Mouse (Mus musculus) forebrain, embryonic 11.5 days (tissue): ENCODE data around the gene Mrps35. TPM values are rescaled to one million over a fixed set of nuclear protein-coding genes. Genes with fewer than 3 reads are reported as not detected.
A peak's percentile ranks its signal among the peaks of the same experiment; 100 is the strongest.

Source experiments
- ATAC-seq: fragments of 200-750 bp; cut with Nextera tagmentation; replicated peaks from 2 replicates; pipeline ENCODE4 v1.8.0; 2017; ENCODE audit warnings: moderate TSS enrichment; ENCODE audit not compliant: low FRiP score
- DNase-seq: peaks from one replicate; pipeline ENCODE4 v3.0.0-alpha.2; 2017; ENCODE audit warnings: low spot score
- H3K27ac ChIP-seq: fragments of 300-500 bp; sonication (generic); 2 replicates; pipeline ENCODE4 v1.5.1; 2014; ENCODE audit warnings: low read depth, low read length
- H3K27me3 ChIP-seq: fragments of 300-500 bp; sonication (generic); 2 replicates; pipeline ENCODE4 v1.6.1; 2014; ENCODE audit warnings: mild to moderate bottlenecking, low read length, mixed read lengths; ENCODE audit not compliant: control insufficient read depth, insufficient read depth
- H3K36me3 ChIP-seq: fragments of 300-500 bp; sonication (generic); 2 replicates; pipeline ENCODE4 v1.6.1; 2014; ENCODE audit warnings: mild to moderate bottlenecking, low read length, moderate library complexity, mixed read lengths; ENCODE audit not compliant: control insufficient read depth, insufficient read depth
- H3K4me1 ChIP-seq: fragments of 300-500 bp; sonication (generic); replicated peaks from 2 replicates; pipeline ENCODE4 v1.6.1; 2014; ENCODE audit warnings: low read length, mixed read lengths; ENCODE audit not compliant: control insufficient read depth, insufficient read depth
- H3K4me2 ChIP-seq: fragments of 300-500 bp; sonication (generic); 2 replicates; pipeline ENCODE4 v1.6.1; 2014; ENCODE audit warnings: low read depth, mild to moderate bottlenecking, low read length, moderate library complexity, mixed read lengths; ENCODE audit not compliant: severe bottlenecking
- H3K4me3 ChIP-seq: fragments of 300-500 bp; sonication (generic); 2 replicates; pipeline ENCODE4 v1.5.1; 2014; ENCODE audit warnings: low read depth, low read length
- H3K9ac ChIP-seq: fragments of 300-500 bp; sonication (generic); 2 replicates; pipeline ENCODE4 v1.6.1; 2014; ENCODE audit warnings: low read length
- H3K9me3 ChIP-seq: fragments of 300-500 bp; sonication (generic); 2 replicates; pipeline ENCODE4 v1.6.1; 2016; ENCODE audit warnings: low read length, mixed read lengths; ENCODE audit not compliant: control insufficient read depth
- WGBS: fragments of 180-500 bp; shearing (Covaris S2); extraction: QIAGEN DNeasy Blood & Tissue Kit; methylation state at CpG from one replicate; pipeline ENCODE4 v1.1.7; 2014; 5-methylcytosine and 5-hydroxymethylcytosine counted together
- polyA plus RNA-seq: library from polyadenylated mRNA; unstranded; fragments of >200 nt; fragmentation: Nextera tagmentation; extraction: Ambion mirVana; gene quantifications from 2 replicates; pipeline ENCODE4 v1.2.1, GENCODE M21; 2014

Gene Mrps35
- polyA plus RNA-seq: 104 and 108 TPM in 2 replicates

DNA sequence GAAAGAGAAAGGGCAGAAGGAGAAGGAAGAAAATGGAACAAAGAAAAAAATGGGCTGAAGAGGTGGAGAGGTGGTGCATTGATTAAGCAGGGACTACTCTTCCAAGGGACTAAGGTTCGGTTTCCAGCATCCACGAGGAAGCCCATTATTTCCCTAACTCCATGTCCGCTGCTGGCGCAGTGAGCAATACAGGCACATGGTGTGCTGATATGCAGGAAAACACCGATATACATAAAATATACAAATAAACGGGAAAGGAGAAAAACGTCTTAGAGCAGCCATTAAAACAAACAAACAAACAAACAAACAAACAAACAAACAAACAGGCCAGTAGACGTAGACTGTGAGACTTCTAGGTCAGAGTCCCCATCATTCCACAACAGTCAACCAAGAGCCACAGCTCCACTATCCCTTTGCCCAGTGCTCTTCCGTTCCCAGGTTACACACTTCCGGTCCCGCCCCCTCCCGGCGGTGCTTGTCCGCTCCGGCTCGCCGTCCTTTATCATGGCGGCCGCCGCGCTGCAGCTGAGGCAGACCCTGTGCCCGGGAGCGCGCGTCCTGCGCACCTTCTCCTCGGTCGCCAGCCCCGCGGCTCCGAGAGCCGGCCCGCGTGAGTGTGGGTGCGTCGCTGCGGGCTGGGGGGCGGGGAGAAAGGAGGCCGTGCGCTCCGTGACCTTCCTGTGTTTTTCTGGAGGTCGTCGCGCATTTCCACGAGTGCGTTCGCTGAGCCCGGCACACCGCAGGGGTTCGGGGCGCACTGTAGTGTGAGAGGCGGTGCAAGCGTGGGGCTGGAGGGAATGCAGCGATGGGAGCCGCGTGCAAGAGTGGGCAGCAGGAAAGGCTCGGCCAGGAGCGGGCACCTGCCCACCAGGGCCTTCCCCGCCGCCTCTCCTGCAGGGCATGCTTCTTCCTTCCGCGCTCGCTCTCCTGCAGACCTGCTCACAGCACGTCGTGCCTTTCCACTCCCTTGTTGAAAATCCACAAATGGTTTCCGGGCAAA lies at the start of gene Mrps35:
Gene Mrps35 (plus strand): TSS at position 474 of the 1,000 bp plus-strand sequence.
- peak within 1 kb of the TSS; percentile 97 for H3K9ac ChIP-seq
- ATAC-seq: peak; percentile 99
- H3K4me2 ChIP-seq: peak within 1 kb of the TSS; percentile 77
- 0 out of 2 replicates have a peak, but pooled peaks cover 3% of the 10 kb centered on the region for H3K4me1 ChIP-seq
- no peaks in the 10 kb centered on the region; the same call in 1 of the 2 replicates for H3K36me3 ChIP-seq
- no peaks in the 10 kb centered on the region for H3K27me3 ChIP-seq
- H3K4me3 ChIP-seq: peak within 1 kb of the TSS; percentile 89
- DNase-seq: peak; percentile 95
- 5% methylated on average over 59 of the region's 66 CpGs for WGBS
- H3K9me3 ChIP-seq: no peaks in the 10 kb centered on the region
- peak within 1 kb of the TSS; percentile 64; the same call in 1 of the 2 replicates for H3K27ac ChIP-seq

GRCm38 (mm10) chr6:146994236-146994635 lies 48.3 kb upstream of the Mrps35 start:
- Histone ChIP-seq H3K36me3 (no peaks in the 10 kb centered on the region), H3K9ac (no peak overlapping the region), H3K9me3 (no peaks in the 10 kb centered on the region), H3K4me1 (no peaks in the 10 kb centered on the region), H3K4me2 (no peak overlapping the region), H3K27ac (no peak overlapping the region), H3K27me3 (no peaks in the 10 kb centered on the region), H3K4me3 (no peak overlapping the region)
- peak; percentile 64 for DNase-seq
- 43% methylated on average over 5 of the region's 5 CpGs for WGBS
- no peak for ATAC-seq

DNA sequence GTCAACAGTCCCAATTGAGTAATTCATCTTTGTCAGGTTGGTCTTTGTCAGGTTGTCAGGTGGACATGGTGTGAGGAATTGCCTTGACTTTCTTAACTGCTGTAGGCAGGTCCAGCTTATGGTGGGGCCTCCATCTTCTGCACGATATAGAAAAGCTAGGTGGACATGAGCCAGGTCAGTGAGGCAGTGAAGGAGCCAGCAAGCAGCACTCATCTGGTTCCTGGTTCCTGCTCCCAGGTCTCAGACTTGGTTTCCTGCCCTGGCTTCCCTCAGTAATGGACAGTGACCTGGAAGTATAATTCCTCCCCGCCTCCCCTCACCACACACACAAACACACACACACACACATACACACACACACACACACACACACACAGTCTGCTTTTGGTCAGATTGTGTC lies 47.2 kb upstream of the Mrps35 start:
- Histone ChIP-seq H3K4me3 (no peak overlapping the region), H3K9ac (no peak overlapping the region), H3K27me3 (no peaks in the 10 kb centered on the region), H3K36me3 (no peaks in the 10 kb centered on the region), H3K27ac (no peak overlapping the region), H3K4me1 (no peaks in the 10 kb centered on the region), H3K4me2 (no peak overlapping the region), H3K9me3 (no peaks in the 10 kb centered on the region)
- DNase-seq (no peak), ATAC-seq (no peak)
- 84% methylated on average over 2 of the region's 2 CpGs for WGBS

GRCm38 (mm10) chr6:146995878-146996277 lies 46.7 kb upstream of the Mrps35 start:
- H3K27me3 ChIP-seq: no peaks in the 10 kb centered on the region
- H3K4me2 ChIP-seq: no peak overlapping the region
- no peaks in the 10 kb centered on the region for H3K36me3 ChIP-seq
- 84% methylated on average over 6 of the region's 6 CpGs for WGBS
- DNase-seq: no peak
- H3K27ac ChIP-seq: no peak overlapping the region
- no peaks in the 10 kb centered on the region for H3K4me1 ChIP-seq
- H3K9me3 ChIP-seq: no peaks in the 10 kb centered on the region
- ATAC-seq: no peak
- H3K9ac ChIP-seq: no peak overlapping the region
- H3K4me3 ChIP-seq: no peak overlapping the region

GRCm38 (mm10) chr6:146997006-146997405 lies 45.6 kb upstream of the Mrps35 start:
- H3K27ac ChIP-seq: no peak overlapping the region
- DNase-seq: no peak
- WGBS: 87% methylated on average over 6 of the region's 6 CpGs

GRCm38 (mm10) chr6:146998710-146999109 lies 43.9 kb upstream of the Mrps35 start:
- ATAC-seq (no peak), DNase-seq (no peak)
- no peaks in the 10 kb centered on the region for H3K27me3 ChIP-seq
- no peak overlapping the region for H3K4me3 ChIP-seq
- no peak overlapping the region for H3K4me2 ChIP-seq
- no peaks in the 10 kb centered on the region for H3K9me3 ChIP-seq
- H3K4me1 ChIP-seq: no peaks in the 10 kb centered on the region
- H3K9ac ChIP-seq: no peak overlapping the region
- no peaks in the 10 kb centered on the region for H3K36me3 ChIP-seq
- no peak overlapping the region for H3K27ac ChIP-seq
- 91% methylated on average over 4 of the region's 4 CpGs for WGBS

More at GRCm38 (mm10) chr6:146997006-146997405, 45.6 kb upstream of the Mrps35 start:
- Histone ChIP-seq H3K4me2 (no peak overlapping the region), H3K36me3 (no peaks in the 10 kb centered on the region), H3K9me3 (no peaks in the 10 kb centered on the region), H3K4me1 (no peaks in the 10 kb centered on the region), H3K9ac (no peak overlapping the region), H3K4me3 (no peak overlapping the region), H3K27me3 (no peaks in the 10 kb centered on the region)
- ATAC-seq: no peak

GRCm38 (mm10) chr6:146999302-146999701 lies 43.3 kb upstream of the Mrps35 start:
- no peak overlapping the region for H3K9ac ChIP-seq
- H3K4me1 ChIP-seq: no peaks in the 10 kb centered on the region
- no peaks in the 10 kb centered on the region for H3K9me3 ChIP-seq
- H3K27me3 ChIP-seq: no peaks in the 10 kb centered on the region
- no peak overlapping the region for H3K4me2 ChIP-seq
- no peak overlapping the region for H3K4me3 ChIP-seq
- DNase-seq (no peak), ATAC-seq (no peak)
- WGBS: 91% methylated on average over 9 of the region's 9 CpGs
- H3K36me3 ChIP-seq: no peaks in the 10 kb centered on the region
- H3K27ac ChIP-seq: no peak overlapping the region

DNA sequence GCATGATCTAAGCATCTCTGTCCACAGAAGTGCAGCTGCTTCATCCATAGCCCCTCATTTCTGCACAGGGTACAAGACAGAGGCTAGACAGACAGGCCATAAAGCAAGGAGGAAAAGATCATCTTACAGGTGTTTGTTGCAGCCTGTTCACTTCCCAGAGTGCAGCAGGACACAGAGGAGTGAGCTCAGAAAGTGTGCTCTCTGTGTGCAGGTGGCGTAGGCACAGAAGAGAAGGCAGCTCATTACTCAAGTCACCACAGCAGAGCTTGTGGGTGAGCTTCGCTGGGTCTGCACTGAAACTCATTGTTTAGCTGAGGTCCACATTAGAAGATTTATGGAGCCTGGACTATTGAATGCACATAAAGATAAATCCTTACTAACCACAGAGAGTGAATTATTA lies 42.8 kb upstream of the Mrps35 start:
- 90% methylated on average over 2 of the region's 2 CpGs for WGBS
- no peak overlapping the region for H3K9ac ChIP-seq
- H3K27me3 ChIP-seq: no peaks in the 10 kb centered on the region
- no peaks in the 10 kb centered on the region for H3K36me3 ChIP-seq
- H3K27ac ChIP-seq: no peak overlapping the region
- no peak overlapping the region for H3K4me3 ChIP-seq
- no peaks in the 10 kb centered on the region for H3K4me1 ChIP-seq
- H3K4me2 ChIP-seq: no peak overlapping the region
- no peak for DNase-seq
- H3K9me3 ChIP-seq: no peaks in the 10 kb centered on the region
- no peak for ATAC-seq
